Mouse (Mus musculus) forebrain, embryonic 15.5 days (tissue): ENCODE data around the gene Qrfp. TPM values are rescaled to one million over a fixed set of nuclear protein-coding genes. Genes with fewer than 3 reads are reported as not detected.

Experiments
- ATAC-seq: fragments of 200-750 bp; cut with Nextera tagmentation; replicated peaks from 2 replicates; pipeline ENCODE4 v1.8.0; 2017; ENCODE audit warnings: mild to moderate bottlenecking, moderate TSS enrichment, moderate library complexity
- H3K27ac ChIP-seq: fragments of 300-500 bp; sonication (generic); replicated peaks from 2 replicates; pipeline ENCODE4 v1.5.1; 2015; ENCODE audit warnings: mild to moderate bottlenecking, inconsistent platforms
- H3K27me3 ChIP-seq: fragments of 300-500 bp; sonication (generic); 2 replicates; pipeline ENCODE4 v1.6.1; 2015; ENCODE audit warnings: inconsistent platforms
- H3K36me3 ChIP-seq: fragments of 300-500 bp; sonication (generic); 2 replicates; pipeline ENCODE4 v1.6.1; 2015; ENCODE audit warnings: mild to moderate bottlenecking, inconsistent platforms
- H3K4me1 ChIP-seq: fragments of 300-500 bp; sonication (generic); 2 replicates; pipeline ENCODE4 v1.6.1; 2015; ENCODE audit warnings: inconsistent platforms
- H3K4me2 ChIP-seq: fragments of 300-500 bp; sonication (generic); replicated peaks from 2 replicates; pipeline ENCODE4 v1.6.1; 2015; ENCODE audit warnings: mild to moderate bottlenecking, inconsistent platforms
- H3K4me3 ChIP-seq: fragments of 300-500 bp; sonication (generic); 2 replicates; pipeline ENCODE4 v1.5.1; 2015; ENCODE audit warnings: mild to moderate bottlenecking, inconsistent platforms
- H3K9ac ChIP-seq: fragments of 300-500 bp; sonication (generic); replicated peaks from 2 replicates; pipeline ENCODE4 v1.6.1; 2015; ENCODE audit warnings: mild to moderate bottlenecking, inconsistent platforms
- H3K9me3 ChIP-seq: fragments of 300-500 bp; sonication (generic); 2 replicates; pipeline ENCODE4 v1.6.1; 2016; ENCODE audit warnings: inconsistent platforms
- WGBS: fragments of 180-500 bp; shearing (Covaris S2); methylation state at CpG from one replicate; pipeline ENCODE4 v1.1.7; 2015; ENCODE audit warnings: mixed read lengths; 5-methylcytosine and 5-hydroxymethylcytosine counted together
- polyA plus RNA-seq: library from polyadenylated mRNA; unstranded; fragments of >200 nt; fragmentation: Nextera tagmentation; extraction: Ambion mirVana; gene quantifications from 2 replicates; pipeline ENCODE4 v1.2.1, GENCODE M21; 2015

The Qrfp gene
- polyA plus RNA-seq, 1 experiment from 2014 or later: 0.20 TPM

- Histone ChIP-seq H3K36me3 (no peaks in the 10 kb centered on the region), H3K27me3 (no peaks in the 10 kb centered on the region), H3K4me3 (no peak overlapping the region), H3K9me3 (no peaks in the 10 kb centered on the region), H3K4me2 (no peak overlapping the region), H3K27ac (no peak overlapping the region), H3K9ac (no peak overlapping the region), H3K4me1 (peaks cover 39% of the 10 kb centered on the region)
- no peak for ATAC-seq
- 85% methylated on average over 14 of the region's 14 CpGs for WGBS
These were observed 942 bp upstream of the Qrfp start for GRCm38 (mm10) chr2:31811086-31811958.

- WGBS: 45% methylated on average over 2 of the region's 2 CpGs
- H3K27me3 ChIP-seq: no peaks in the 10 kb centered on the region
- H3K4me2 ChIP-seq: no peak overlapping the region
- H3K4me3 ChIP-seq: no peak overlapping the region
- no peak overlapping the region for H3K9ac ChIP-seq
- H3K9me3 ChIP-seq: no peaks in the 10 kb centered on the region
- peaks cover 47% of the 10 kb centered on the region for H3K4me1 ChIP-seq
- H3K27ac ChIP-seq: no peak overlapping the region
- no peak for ATAC-seq
- no peaks in the 10 kb centered on the region for H3K36me3 ChIP-seq
These were observed 1.0 kb downstream of the Qrfp start for GRCm38 (mm10) chr2:31809358-31809740.

GRCm38 (mm10) chr2:31808410-31809357 lies 1.7 kb downstream of the Qrfp start:
- H3K27ac ChIP-seq: no peak overlapping the region
- WGBS: 31% methylated on average over 28 of the region's 28 CpGs
- H3K4me1 ChIP-seq: peaks cover 47% of the 10 kb centered on the region
- H3K4me2 ChIP-seq: no peak overlapping the region
- H3K9me3 ChIP-seq: no peaks in the 10 kb centered on the region
- no peak overlapping the region for H3K9ac ChIP-seq
- 0 out of 2 replicates have a peak, but pooled peaks have one; percentile 17 for ATAC-seq
- no peaks in the 10 kb centered on the region for H3K27me3 ChIP-seq
- 0 out of 2 replicates have a peak, but pooled peaks cover 6% of the 10 kb centered on the region for H3K36me3 ChIP-seq
- H3K4me3 ChIP-seq: no peak overlapping the region

GRCm38 (mm10) chr2:31806639-31807382 lies 3.6 kb downstream of the Qrfp start:
- H3K9ac ChIP-seq: peak overlapping the region; percentile 12; the same call in 1 of the 2 replicates
- ATAC-seq: peak; percentile 60
- H3K4me2 ChIP-seq: no peak overlapping the region
- 15% methylated on average over 9 of the region's 9 CpGs for WGBS
- H3K27me3 ChIP-seq: no peaks in the 10 kb centered on the region
- H3K27ac ChIP-seq: peak overlapping the region; percentile 54
- peaks cover 22% of the 10 kb centered on the region for H3K36me3 ChIP-seq
- H3K4me3 ChIP-seq: no peak overlapping the region
- H3K4me1 ChIP-seq: peaks cover 47% of the 10 kb centered on the region
- H3K9me3 ChIP-seq: no peaks in the 10 kb centered on the region

- Histone ChIP-seq H3K9me3 (no peaks in the 10 kb centered on the region), H3K4me2 (no peak overlapping the region), H3K27ac (no peak overlapping the region), H3K36me3 (peaks cover 47% of the 10 kb centered on the region), H3K4me3 (no peak overlapping the region), H3K27me3 (no peaks in the 10 kb centered on the region), H3K9ac (no peak overlapping the region), H3K4me1 (peaks cover 26% of the 10 kb centered on the region)
- 81% methylated on average over 14 of the region's 14 CpGs for WGBS
- ATAC-seq: no peak
These were observed 6.9 kb downstream of the Qrfp start for GRCm38 (mm10) chr2:31803480-31803879.

GRCm38 (mm10) chr2:31802811-31803210 lies 7.6 kb downstream of the Qrfp start:
- no peak overlapping the region for H3K4me3 ChIP-seq
- peaks cover 23% of the 10 kb centered on the region for H3K4me1 ChIP-seq
- H3K9ac ChIP-seq: no peak overlapping the region
- no peak overlapping the region for H3K27ac ChIP-seq
- H3K4me2 ChIP-seq: no peak overlapping the region
- ATAC-seq: no peak
- no peaks in the 10 kb centered on the region for H3K27me3 ChIP-seq
- peaks cover 53% of the 10 kb centered on the region for H3K36me3 ChIP-seq
- H3K9me3 ChIP-seq: no peaks in the 10 kb centered on the region
- WGBS: 86% methylated on average over 8 of the region's 8 CpGs

- H3K27ac ChIP-seq: no peak overlapping the region
- no peak for ATAC-seq
- peaks cover 9% of the 10 kb centered on the region for H3K4me1 ChIP-seq
- no peak overlapping the region for H3K4me3 ChIP-seq
- no peak overlapping the region for H3K4me2 ChIP-seq
- WGBS: 87% methylated on average over 9 of the region's 9 CpGs
- H3K27me3 ChIP-seq: no peaks in the 10 kb centered on the region
- H3K9me3 ChIP-seq: no peaks in the 10 kb centered on the region
- H3K36me3 ChIP-seq: peaks cover 66% of the 10 kb centered on the region
- H3K9ac ChIP-seq: no peak overlapping the region
These were observed 9.0 kb downstream of the Qrfp start for GRCm38 (mm10) chr2:31801416-31801815.

- H3K9me3 ChIP-seq: no peaks in the 10 kb centered on the region
- no peak overlapping the region for H3K4me2 ChIP-seq
- H3K4me1 ChIP-seq: no peaks in the 10 kb centered on the region
- no peak overlapping the region for H3K9ac ChIP-seq
- H3K27me3 ChIP-seq: no peaks in the 10 kb centered on the region
- no peak for ATAC-seq
- H3K27ac ChIP-seq: no peak overlapping the region
- whole genome bisulfite sequencing: 90% methylated on average over 3 of the region's 3 CpGs
- H3K36me3 ChIP-seq: peaks cover 71% of the 10 kb centered on the region
- no peak overlapping the region for H3K4me3 ChIP-seq
These were observed 13.4 kb downstream of the Qrfp start for GRCm38 (mm10) chr2:31796943-31797342.

- H3K4me3 ChIP-seq: no peak overlapping the region
- H3K27ac ChIP-seq: no peak overlapping the region
- 83% methylated on average over 6 of the region's 6 CpGs for WGBS
- no peak overlapping the region for H3K4me2 ChIP-seq
- no peaks in the 10 kb centered on the region for H3K4me1 ChIP-seq
- peaks cover 62% of the 10 kb centered on the region for H3K36me3 ChIP-seq
- no peaks in the 10 kb centered on the region for H3K27me3 ChIP-seq
- no peak for ATAC-seq
- H3K9ac ChIP-seq: no peak overlapping the region
- H3K9me3 ChIP-seq: no peaks in the 10 kb centered on the region
These were observed 17.8 kb downstream of the Qrfp start for GRCm38 (mm10) chr2:31792611-31793010.

- Histone ChIP-seq H3K27ac (no peak overlapping the region), H3K36me3 (peaks cover 49% of the 10 kb centered on the region)
These were observed 19.1 kb downstream of the Qrfp start for GRCm38 (mm10) chr2:31791260-31791659.

GRCm38 (mm10) chr2:31790728-31791251 lies 19.6 kb downstream of the Qrfp start:
- H3K36me3 ChIP-seq: peaks cover 48% of the 10 kb centered on the region
- ATAC-seq: no peak

More at GRCm38 (mm10) chr2:31791260-31791659, 19.1 kb downstream of the Qrfp start:
- no peak overlapping the region for H3K4me3 ChIP-seq
- H3K9ac ChIP-seq: no peak overlapping the region
- H3K4me1 ChIP-seq: no peaks in the 10 kb centered on the region
- WGBS: 85% methylated on average over 8 of the region's 8 CpGs
- H3K4me2 ChIP-seq: no peak overlapping the region
- no peaks in the 10 kb centered on the region for H3K27me3 ChIP-seq
- no peaks in the 10 kb centered on the region for H3K9me3 ChIP-seq
- no peak for ATAC-seq

More at GRCm38 (mm10) chr2:31790728-31791251, 19.6 kb downstream of the Qrfp start:
- H3K27ac ChIP-seq: no peak overlapping the region
- H3K9me3 ChIP-seq: no peaks in the 10 kb centered on the region
- no peaks in the 10 kb centered on the region for H3K4me1 ChIP-seq
- H3K27me3 ChIP-seq: no peaks in the 10 kb centered on the region
- WGBS: 79% methylated on average over 13 of the region's 13 CpGs
- no peak overlapping the region for H3K4me2 ChIP-seq
- H3K4me3 ChIP-seq: no peak overlapping the region
- H3K9ac ChIP-seq: no peak overlapping the region
